Mouse (Mus musculus) intestine, postnatal 0 days (tissue): ENCODE measurements at regions not wholly inside any gene's neighbourhood (a gene's known extent, or its start where the extent isn't known, plus 50 kb on each side); places are given as distances from the start of the nearest gene placed in this dataset.

ENCODE experiments used
- ATAC-seq: fragments of 200-750 bp; cut with Nextera tagmentation; 2 replicates; pipeline ENCODE4 v1.8.0; 2017; ENCODE audit warnings: mild to moderate bottlenecking, moderate TSS enrichment, moderate library complexity
- H3K27ac ChIP-seq: fragments of 300-500 bp; sonication (generic); 2 replicates; pipeline ENCODE4 v1.5.1; 2014; ENCODE audit warnings: mild to moderate bottlenecking, low read depth, low read length, moderate library complexity
- H3K27me3 ChIP-seq: fragments of 300-500 bp; sonication (generic); replicated peaks from 2 replicates; pipeline ENCODE4 v1.6.1; 2014; ENCODE audit warnings: low read length, mixed read lengths; ENCODE audit not compliant: control insufficient read depth, insufficient read depth
- H3K36me3 ChIP-seq: fragments of 300-500 bp; sonication (generic); 2 replicates; pipeline ENCODE4 v1.6.1; 2014; ENCODE audit warnings: mild to moderate bottlenecking, moderate library complexity; ENCODE audit not compliant: control insufficient read depth, insufficient read depth
- H3K4me1 ChIP-seq: fragments of 300-500 bp; sonication (generic); replicated peaks from 2 replicates; pipeline ENCODE4 v1.6.1; 2014; ENCODE audit warnings: antibody characterized with exemption, low read length, mixed read lengths; ENCODE audit not compliant: control insufficient read depth, insufficient read depth
- H3K4me2 ChIP-seq: fragments of 300-500 bp; sonication (generic); replicated peaks from 2 replicates; pipeline ENCODE4 v1.6.1; 2014; ENCODE audit warnings: low read depth, mild to moderate bottlenecking, moderate library complexity
- H3K4me3 ChIP-seq: fragments of 300-500 bp; sonication (generic); 2 replicates; pipeline ENCODE4 v1.5.1; 2014; ENCODE audit warnings: low read depth, low read length
- H3K9ac ChIP-seq: fragments of 300-500 bp; sonication (generic); 2 replicates; pipeline ENCODE4 v1.6.1; 2014; ENCODE audit warnings: mild to moderate bottlenecking, low read depth, low read length
- H3K9me3 ChIP-seq: fragments of 300-500 bp; sonication (generic); 2 replicates; pipeline ENCODE4 v1.6.1; 2016; ENCODE audit warnings: mixed run types; ENCODE audit not compliant: control insufficient read depth
- CTCF ChIP-seq: sonication (generic); IDR thresholded peaks from 2 replicates; pipeline ENCODE4 v1.5.1; 2016; ENCODE audit warnings: low read depth, mild to moderate bottlenecking, control low read depth, antibody characterized with exemption, moderate library complexity
- WGBS: fragments of 180-500 bp; shearing (Covaris S2); extraction: QIAGEN DNeasy Blood & Tissue Kit; methylation state at CpG from one replicate; pipeline ENCODE4 v1.1.7; 2014; 5-methylcytosine and 5-hydroxymethylcytosine counted together

DNA sequence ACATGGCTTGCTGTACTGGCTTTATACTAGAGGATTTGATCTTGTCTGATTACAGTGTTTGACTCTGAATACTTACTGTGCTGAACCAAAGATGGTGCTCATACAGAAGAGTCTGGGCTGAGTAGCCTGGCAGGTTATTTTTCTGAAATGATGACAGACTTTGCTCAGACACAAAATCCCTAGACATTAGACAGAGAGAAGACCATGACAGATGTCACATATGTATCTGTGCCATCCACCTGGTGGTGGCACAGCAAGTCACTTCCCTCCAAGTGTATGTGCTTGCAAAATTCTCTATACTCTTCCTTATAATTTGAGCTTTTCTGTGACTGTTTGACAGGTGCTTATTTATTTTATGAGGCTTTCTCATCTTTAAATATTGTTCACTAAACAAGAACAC is 80.7 kb downstream of the Gm7361 start:
- no peak overlapping the region for H3K4me2 ChIP-seq
- no peak overlapping the region for H3K27ac ChIP-seq
- no peaks in the 10 kb centered on the region for H3K36me3 ChIP-seq
- no peak overlapping the region for H3K9ac ChIP-seq
- no peak for TF ChIP-seq CTCF
- no peaks in the 10 kb centered on the region for H3K9me3 ChIP-seq
- no peak for ATAC-seq
- no peaks in the 10 kb centered on the region for H3K27me3 ChIP-seq
- no peak overlapping the region for H3K4me3 ChIP-seq
- no peaks in the 10 kb centered on the region for H3K4me1 ChIP-seq

- no peak for ATAC-seq
- Histone ChIP-seq H3K4me2 (no peak overlapping the region), H3K4me3 (no peak overlapping the region), H3K4me1 (no peaks in the 10 kb centered on the region), H3K27ac (no peak overlapping the region), H3K9me3 (no peaks in the 10 kb centered on the region), H3K9ac (no peak overlapping the region), H3K27me3 (no peaks in the 10 kb centered on the region), H3K36me3 (no peaks in the 10 kb centered on the region)
- TF ChIP-seq CTCF, result no peak
- WGBS, result 87% methylated on average over 1 of the region's 1 CpGs
These were observed 81.8 kb downstream of the Gm7361 start for GRCm38 (mm10) chr5:26339266-26339665.

GRCm38 (mm10) chr5:26355156-26355555 is 97.7 kb downstream of the Gm7361 start:
- ATAC-seq, result no peak
- no peak for TF ChIP-seq CTCF
- Histone ChIP-seq H3K4me2 (no peak overlapping the region), H3K9ac (no peak overlapping the region), H3K4me1 (no peaks in the 10 kb centered on the region), H3K36me3 (no peaks in the 10 kb centered on the region), H3K27ac (no peak overlapping the region), H3K9me3 (no peaks in the 10 kb centered on the region), H3K4me3 (no peak overlapping the region), H3K27me3 (no peaks in the 10 kb centered on the region)
- 92% methylated on average over 10 of the region's 10 CpGs for WGBS

GRCm38 (mm10) chr5:26359082-26359481 is 101.6 kb downstream of the Gm7361 start:
- no peak for ATAC-seq
- TF ChIP-seq CTCF, result no peak
- 84% methylated on average over 3 of the region's 3 CpGs for WGBS

DNA sequence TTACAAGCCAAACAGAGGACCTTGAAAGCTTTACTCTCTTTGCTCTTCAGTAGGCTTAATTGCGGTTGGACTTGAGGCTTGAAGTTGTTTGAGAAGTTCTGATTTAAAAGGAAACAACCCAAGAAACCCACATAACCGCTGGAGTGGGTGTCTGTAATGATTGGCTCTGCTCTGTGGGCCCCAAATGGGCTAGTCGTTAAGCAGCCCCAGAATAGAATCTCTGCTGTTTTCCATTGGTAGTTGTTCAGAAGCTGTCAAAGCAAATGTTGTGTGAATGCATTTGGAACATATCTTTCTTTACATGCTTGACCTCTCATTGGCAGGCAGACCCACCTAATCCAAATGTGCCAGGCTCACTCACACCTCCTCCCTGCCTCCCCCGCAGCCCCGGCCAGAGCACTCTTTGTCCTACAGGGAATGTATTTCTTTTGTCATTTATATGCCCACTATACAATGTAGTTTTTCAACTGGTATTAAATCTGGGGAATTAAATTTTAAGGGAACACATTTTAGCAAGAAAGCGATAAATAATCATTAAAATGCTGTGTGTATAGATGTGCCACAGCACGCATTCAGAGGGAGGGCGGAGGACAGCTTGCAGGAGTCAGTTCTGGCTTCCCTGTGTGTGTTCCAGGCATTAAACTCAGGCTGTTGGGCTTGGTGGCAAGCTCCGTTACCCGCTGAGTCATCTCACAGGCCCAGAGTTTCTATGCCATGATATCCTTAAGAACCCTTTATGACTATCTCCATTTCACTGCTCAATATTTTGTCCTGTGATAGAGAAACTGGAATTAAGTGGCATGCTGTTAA is 116.9 kb downstream of the Gm7361 start:
- H3K36me3 ChIP-seq, result no peaks in the 10 kb centered on the region
- ATAC-seq, result no peak
- H3K4me2 ChIP-seq, result no peak overlapping the region
- no peaks in the 10 kb centered on the region for H3K4me1 ChIP-seq
- H3K27me3 ChIP-seq, result no peaks in the 10 kb centered on the region
- no peak for TF ChIP-seq CTCF
- no peak overlapping the region for H3K9ac ChIP-seq
- H3K27ac ChIP-seq, result no peak overlapping the region
- WGBS, result 60% methylated on average over 10 of the region's 10 CpGs
- H3K4me3 ChIP-seq, result no peak overlapping the region
- H3K9me3 ChIP-seq, result no peaks in the 10 kb centered on the region

More at GRCm38 (mm10) chr5:26359082-26359481, 101.6 kb downstream of the Gm7361 start:
- Histone ChIP-seq H3K27me3 (no peaks in the 10 kb centered on the region), H3K27ac (no peak overlapping the region), H3K36me3 (no peaks in the 10 kb centered on the region), H3K4me3 (no peak overlapping the region), H3K4me2 (no peak overlapping the region), H3K9ac (no peak overlapping the region), H3K9me3 (no peaks in the 10 kb centered on the region), H3K4me1 (no peaks in the 10 kb centered on the region)

DNA sequence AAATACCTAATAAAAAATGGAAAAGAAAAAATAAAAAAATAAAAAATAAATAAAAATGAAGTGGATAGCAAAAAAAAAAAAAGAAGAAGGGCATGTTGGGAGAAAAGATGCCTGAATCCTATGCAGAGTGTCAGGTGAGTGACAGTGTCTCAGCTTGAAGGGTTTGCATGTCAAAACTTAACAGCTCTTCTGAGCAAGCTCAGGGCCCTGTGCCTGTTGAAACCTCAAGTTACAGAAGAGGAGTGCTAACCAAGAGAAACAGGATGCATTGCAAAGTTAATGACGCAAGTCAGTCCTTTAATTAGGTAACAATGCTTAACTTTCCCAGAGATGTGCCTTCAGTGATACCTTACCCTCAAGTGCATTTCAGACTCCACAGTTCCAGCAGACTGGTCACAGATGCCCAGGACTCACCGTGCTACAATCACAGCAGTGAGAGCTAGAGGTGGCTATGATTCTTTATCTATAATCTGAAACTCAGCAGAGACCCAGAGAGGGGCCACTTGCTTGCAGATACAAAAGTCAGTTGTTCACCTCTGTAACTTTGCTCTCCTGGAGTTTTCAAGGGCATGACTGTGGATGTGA is 149.7 kb downstream of the Gm7361 start:
- Histone ChIP-seq H3K9me3 (no peaks in the 10 kb centered on the region), H3K9ac (no peak overlapping the region), H3K4me2 (no peak overlapping the region), H3K4me1 (no peaks in the 10 kb centered on the region), H3K27me3 (no peaks in the 10 kb centered on the region), H3K36me3 (no peaks in the 10 kb centered on the region), H3K4me3 (no peak overlapping the region), H3K27ac (no peak overlapping the region)
- TF ChIP-seq CTCF, result no peak
- ATAC-seq, result no peak
- 75% methylated on average over 2 of the region's 2 CpGs for WGBS
